In the genomic region with DNA sequence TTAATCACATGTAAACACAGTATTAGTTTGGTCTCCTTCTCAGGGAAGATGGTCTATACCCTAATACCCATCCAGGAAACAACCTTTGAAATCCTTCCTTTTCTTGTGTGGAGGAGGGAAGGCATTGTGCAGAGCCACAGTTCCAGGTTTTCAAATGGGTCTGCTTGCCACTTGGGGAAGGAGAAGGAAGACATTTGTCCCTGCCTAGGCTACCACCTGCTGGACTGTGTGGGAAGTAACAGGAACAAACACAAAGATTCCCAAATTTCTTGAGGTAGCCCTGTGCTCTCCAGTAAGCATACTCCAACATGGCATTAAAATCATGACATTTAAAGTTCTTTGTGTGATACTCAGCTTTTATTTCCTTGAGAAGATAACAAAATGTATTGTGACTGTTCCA, we compare ENCODE assay signal across 8 mouse cellular contexts.
DNase-seq lines count a peak whose midpoint lies in the region; ATAC-seq and TF ChIP-seq lines count a peak whose summit lies in the region.

No protein-coding gene starts in this region.

- H3K27me3 ChIP-seq in liver, postnatal 0 days (ENCODE audit: insufficient read depth, low read length): no peaks in the 10 kb centered on the region
- no peaks in the 10 kb centered on the region for H3K27me3 ChIP-seq in hindbrain, postnatal 0 days (ENCODE audit: insufficient read depth, low read length)

- peak; percentile 70 for TF ChIP-seq CTCF in liver, postnatal 0 days (IDR thresholded peaks at IDR 0.05; ENCODE audit: low read depth)
- TF ChIP-seq CTCF in bone marrow, adult 2 months (IDR thresholded peaks at IDR 0.05; ENCODE audit: control insufficient read depth, insufficient read depth, low read length): peak; percentile 59
- peak; percentile 79 for TF ChIP-seq CTCF in hindbrain, postnatal 0 days (IDR thresholded peaks at IDR 0.05; ENCODE audit: low read depth)

- intact Hi-C loops in left cerebral cortex, postnatal 14 days (cut with DNase I): loop anchor here (2.0 kb wide), 1 partner anchor 275 kb away; no protein-coding TSS in a partner anchor

- no peaks in the 10 kb centered on the region for H3K4me1 ChIP-seq in liver, postnatal 0 days (ENCODE audit: insufficient read depth)
- H3K4me1 ChIP-seq in bone marrow, adult 2 months (ENCODE audit: control insufficient read depth, insufficient read depth, low read length): no peaks in the 10 kb centered on the region
- no peaks in the 10 kb centered on the region for H3K4me1 ChIP-seq in hindbrain, postnatal 0 days (ENCODE audit: insufficient read depth, low read length)

- no peaks in the 10 kb centered on the region for H3K9me3 ChIP-seq in liver, postnatal 0 days (ENCODE audit: low read length)
- no peaks in the 10 kb centered on the region for H3K9me3 ChIP-seq in hindbrain, postnatal 0 days (ENCODE audit: low read length)

- no peak overlapping the region for H3K27ac ChIP-seq in liver, postnatal 0 days (ENCODE audit: low read depth)
- no peak overlapping the region for H3K27ac ChIP-seq in bone marrow, adult 2 months (ENCODE audit: control insufficient read depth, insufficient read depth, low read depth, low read length, poor library complexity)
- H3K27ac ChIP-seq in hindbrain, postnatal 0 days: no peak overlapping the region

- H3K4me3 ChIP-seq in liver, postnatal 0 days (ENCODE audit: low read depth, low read length): no peak overlapping the region
- H3K4me3 ChIP-seq in bone marrow, adult 2 months (replicated peaks; ENCODE audit: control insufficient read depth, low read depth, low read length): no peak overlapping the region
- no peak overlapping the region for H3K4me3 ChIP-seq in hindbrain, postnatal 0 days (ENCODE audit: low read length)

- H3K4me2 ChIP-seq in liver, postnatal 0 days (ENCODE audit: low read depth, low read length): no peak overlapping the region
- no peak overlapping the region for H3K4me2 ChIP-seq in hindbrain, postnatal 0 days (ENCODE audit: low read depth, low read length)

- TF ChIP-seq POLR2A in bone marrow, adult 2 months (IDR thresholded peaks at IDR 0.05; ENCODE audit: borderline replicate concordance, control insufficient read depth, low read depth, low read length): no peak

- no peak for ATAC-seq in liver, postnatal 0 days
- ATAC-seq in hindbrain, postnatal 0 days: peak; percentile 75; the same call in 1 of the 2 replicates
- ATAC-seq in neutrophil, adult 5-6 weeks (ENCODE audit: extremely low read depth, insufficient number of reproducible peaks, low FRiP score, poor library complexity, severe bottlenecking): peak; percentile 81

- TF ChIP-seq EP300 in liver, postnatal 0 days (IDR thresholded peaks at IDR 0.05; ENCODE audit: low read depth): no peak

- H3K9ac ChIP-seq in liver, postnatal 0 days (replicated peaks): no peak overlapping the region
- H3K9ac ChIP-seq in hindbrain, postnatal 0 days (replicated peaks; ENCODE audit: low read length): no peak overlapping the region

- no peaks in the 10 kb centered on the region for H3K36me3 ChIP-seq in liver, postnatal 0 days (replicated peaks; ENCODE audit: insufficient read depth, low read length)
- H3K36me3 ChIP-seq in hindbrain, postnatal 0 days (ENCODE audit: insufficient read depth, low read length): no peaks in the 10 kb centered on the region

- DNase-seq in liver, postnatal 0 days: no peak
- no peak for DNase-seq in liver
- peak; percentile 45 for DNase-seq in fibroblast of lung, adult 2 months (ENCODE audit: low read depth)
- DNase-seq in hindbrain, postnatal 0 days (ENCODE audit: low spot score): peak; percentile 64
- peak; percentile 47 to 60 for DNase-seq in left cerebral cortex, postnatal 14 days (ENCODE audit: low spot score in 2 of 2)
- no peak for DNase-seq in spleen, postnatal 14 days (ENCODE audit: low spot score in 2 of 2)

Comparison
In these comparisons a context has a peak if more than half of its experiments do, and no peak if none do; other contexts are left out.
1. DNase-seq: peak in fibroblast of lung, adult 2 months (single experiment), hindbrain, postnatal 0 days (single experiment) and left cerebral cortex, postnatal 14 days (2 of 2); none in liver, postnatal 0 days (single experiment), liver (single experiment) and spleen, postnatal 14 days (0 of 2).
2. Peak in every context shown above with its lines, with median percentiles within 50 percentile points of each other: CTCF ChIP-seq.